Mouse (Mus musculus) spleen, postnatal 36 days (tissue): ENCODE data around the gene Arpc2.
"Not testable (repeated sequence)": the region's sequence is repeated elsewhere in the genome, so short reads cannot be mapped to it uniquely, and the experiment has no call there.

Experiments
- DNase-seq, 2 experiments: peaks; one replicate each; pipeline ENCODE4 v3.0.0; 2022; ENCODE audit warnings: low spot score in 2 of 2, mixed read lengths in 1 of 2

Gene Arpc2

DNA sequence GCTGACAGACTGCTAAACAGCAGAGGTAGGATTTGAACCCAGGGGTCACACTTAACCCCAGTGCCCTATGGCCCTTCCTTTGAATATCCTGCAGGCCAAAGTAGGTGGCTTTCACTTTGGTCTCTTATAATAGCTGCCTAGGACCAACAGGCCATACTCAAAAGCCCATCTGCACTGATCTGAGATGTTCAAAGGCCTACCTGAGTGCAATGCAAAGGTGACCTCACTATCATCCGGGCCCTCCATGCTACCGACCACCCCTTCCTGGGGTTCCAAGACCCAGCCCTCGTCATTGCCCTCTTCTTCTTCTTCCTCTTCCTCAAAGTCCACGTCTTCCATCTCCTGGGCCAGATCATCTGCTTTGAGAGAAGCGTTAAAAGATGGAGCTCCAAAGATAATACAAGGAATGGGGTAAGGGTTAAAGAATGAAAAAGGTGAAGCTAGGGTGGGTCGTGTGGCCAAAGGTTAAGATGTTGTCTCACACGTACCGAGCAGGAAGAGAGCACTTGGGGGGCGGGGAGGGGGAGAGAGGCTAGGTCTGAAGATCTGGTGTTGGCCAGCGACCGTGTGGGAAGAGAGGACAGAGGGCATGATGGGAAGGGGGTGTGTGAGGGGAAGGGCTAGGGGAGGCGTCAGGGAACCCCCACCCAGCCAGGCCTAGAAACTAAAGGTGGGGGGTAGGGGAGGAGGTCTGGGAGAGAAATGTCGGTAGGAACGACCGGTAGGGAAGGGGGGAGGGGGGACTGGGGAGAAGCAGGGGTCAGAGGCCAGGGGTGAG is 48.0 kb downstream of the Arpc2 start:
- DNase-seq: peak; percentile 59 to 64

DNA sequence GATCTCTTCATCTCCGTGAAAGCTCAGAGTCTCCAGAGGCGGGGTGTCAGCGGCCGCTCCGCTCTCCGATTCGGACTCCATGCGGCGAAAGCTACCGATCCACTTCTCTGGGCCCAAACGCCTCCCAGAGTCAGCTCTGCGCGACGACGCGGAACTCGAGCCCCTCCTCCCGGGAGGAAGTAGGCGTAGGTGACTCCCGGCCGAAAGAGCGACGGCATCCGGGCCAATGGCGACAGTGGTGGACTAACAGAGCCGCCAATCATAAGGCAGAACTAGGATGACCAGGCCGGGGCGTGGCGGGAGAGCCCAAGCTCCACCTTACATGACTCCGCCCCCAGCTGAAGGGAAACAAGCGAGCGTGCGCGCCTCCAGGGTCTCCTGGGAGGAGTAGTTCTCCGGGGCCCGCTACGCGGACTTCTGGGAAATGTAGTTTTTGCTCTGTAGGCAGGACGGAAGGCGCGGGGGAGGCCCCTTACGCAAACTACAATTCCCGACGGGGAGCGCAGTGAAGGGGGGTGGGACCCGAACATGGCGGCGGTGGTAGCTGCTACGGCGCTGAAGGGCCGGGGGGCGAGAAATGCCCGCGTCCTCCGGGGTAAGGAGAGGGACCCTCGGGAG is 48.8 kb downstream of the Arpc2 start, which contains the start of the genes Aamp and Pnkd:
TSS of gene Aamp (minus strand) at position 196 of the 618 bp plus-strand sequence.
TSS of gene Pnkd (plus strand) at position 388 of the 618 bp plus-strand sequence.
- DNase-seq: peak; percentile 100

- DNase-seq: no peak
These were observed 49.5 kb downstream of the Arpc2 start for GRCm38 (mm10) chr1:74285212-74286010.

DNA sequence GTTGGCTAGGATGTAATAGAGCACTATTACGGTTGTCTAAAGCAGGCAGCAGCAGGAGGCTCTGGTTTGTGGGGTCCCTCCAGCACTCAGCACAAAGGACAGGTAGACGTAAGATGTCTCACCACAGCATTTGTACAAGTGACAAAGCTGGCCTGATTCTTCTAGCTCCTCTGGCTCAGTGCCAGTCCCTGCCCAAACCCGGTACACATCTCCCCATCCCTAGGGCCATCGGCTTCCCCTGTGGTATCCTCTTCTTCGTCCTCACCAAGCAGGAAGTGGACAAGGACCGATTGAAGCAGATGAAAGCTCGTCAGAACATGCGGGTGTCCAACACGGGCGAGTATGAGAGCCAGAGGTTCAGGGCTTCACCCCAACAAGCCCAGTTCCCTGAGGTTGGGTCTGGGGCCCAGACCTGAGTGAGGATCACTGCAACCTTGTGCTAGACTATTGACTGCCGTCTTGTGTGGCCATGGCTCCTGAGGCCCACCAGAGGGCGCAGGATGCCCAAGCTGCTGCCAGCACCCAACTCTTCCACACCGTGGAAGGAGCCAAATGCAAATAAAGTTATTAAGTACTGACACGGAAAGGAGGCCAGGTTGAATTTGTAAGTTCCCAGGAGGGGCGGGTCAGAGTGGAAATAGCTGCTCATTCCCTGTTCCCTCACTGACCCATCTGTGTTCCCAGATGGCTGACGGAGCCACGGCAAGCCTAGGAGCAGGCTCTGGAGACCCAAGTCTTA is 51.2 kb downstream of the Arpc2 start:
- not testable (repeated sequence) for DNase-seq

DNA sequence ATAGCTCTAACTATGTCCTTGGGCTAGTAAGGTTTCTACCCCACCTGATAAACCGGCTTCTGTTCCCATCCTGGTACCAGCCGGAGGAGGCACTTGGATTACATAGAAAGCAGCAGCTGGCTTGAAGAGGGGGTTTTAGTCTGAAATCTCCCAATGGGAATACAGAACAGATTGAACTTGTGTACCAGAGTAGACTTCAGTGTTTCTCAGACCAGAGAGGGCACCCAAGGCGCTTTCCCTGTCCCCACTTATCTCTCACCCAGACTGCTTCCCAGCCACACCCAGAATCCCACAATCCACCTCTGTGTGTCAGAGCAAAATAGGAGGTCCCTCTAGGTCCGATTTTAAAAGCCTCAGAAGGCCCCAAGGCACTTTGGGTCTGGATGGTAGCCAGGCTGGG is 52.4 kb downstream of the Arpc2 start:
- no peak for DNase-seq

- no peak for DNase-seq
These were observed 53.4 kb downstream of the Arpc2 start for GRCm38 (mm10) chr1:74289248-74289647.

- no peak for DNase-seq
These were observed 53.9 kb downstream of the Arpc2 start for GRCm38 (mm10) chr1:74289740-74290139.

- DNase-seq: no peak
These were observed 54.3 kb downstream of the Arpc2 start for GRCm38 (mm10) chr1:74290141-74290540.

- no peak for DNase-seq
These were observed 56.6 kb downstream of the Arpc2 start for GRCm38 (mm10) chr1:74292331-74293020.

DNA sequence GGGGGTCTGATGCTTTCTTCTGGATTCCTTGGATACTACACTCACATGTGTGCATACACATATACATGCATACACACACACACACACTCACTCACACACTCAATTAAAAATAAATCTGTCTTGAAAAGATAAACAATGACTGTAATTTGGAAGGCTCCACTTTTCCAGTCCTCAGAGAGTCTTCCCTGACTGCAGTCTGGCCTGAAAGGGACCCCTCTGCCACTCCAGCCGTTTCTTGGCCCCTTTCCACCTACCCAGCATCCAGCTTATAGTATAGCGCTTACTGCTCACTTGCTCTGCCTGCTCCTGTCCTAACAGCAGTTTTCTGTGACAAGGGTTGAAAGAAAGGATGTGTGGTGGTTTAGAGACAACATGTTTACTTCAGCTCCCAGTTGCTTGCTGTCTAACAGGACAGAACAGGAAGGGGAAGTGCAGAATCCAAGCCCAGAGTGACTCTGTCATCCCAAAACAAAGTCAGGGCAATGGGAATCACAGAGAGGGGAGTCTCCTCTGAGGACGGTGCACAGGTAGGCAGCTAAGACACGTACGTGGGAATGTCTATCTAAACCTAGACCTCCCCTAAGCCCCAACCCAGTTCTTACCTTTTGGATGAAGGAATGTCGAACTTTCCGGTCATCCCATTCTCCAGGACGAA is 57.5 kb downstream of the Arpc2 start:
- DNase-seq: no peak

- no peak for DNase-seq
These were observed 58.3 kb downstream of the Arpc2 start for GRCm38 (mm10) chr1:74294090-74294643.

GRCm38 (mm10) chr1:74294733-74295455 is 59.0 kb downstream of the Arpc2 start:
- DNase-seq: no peak

DNA sequence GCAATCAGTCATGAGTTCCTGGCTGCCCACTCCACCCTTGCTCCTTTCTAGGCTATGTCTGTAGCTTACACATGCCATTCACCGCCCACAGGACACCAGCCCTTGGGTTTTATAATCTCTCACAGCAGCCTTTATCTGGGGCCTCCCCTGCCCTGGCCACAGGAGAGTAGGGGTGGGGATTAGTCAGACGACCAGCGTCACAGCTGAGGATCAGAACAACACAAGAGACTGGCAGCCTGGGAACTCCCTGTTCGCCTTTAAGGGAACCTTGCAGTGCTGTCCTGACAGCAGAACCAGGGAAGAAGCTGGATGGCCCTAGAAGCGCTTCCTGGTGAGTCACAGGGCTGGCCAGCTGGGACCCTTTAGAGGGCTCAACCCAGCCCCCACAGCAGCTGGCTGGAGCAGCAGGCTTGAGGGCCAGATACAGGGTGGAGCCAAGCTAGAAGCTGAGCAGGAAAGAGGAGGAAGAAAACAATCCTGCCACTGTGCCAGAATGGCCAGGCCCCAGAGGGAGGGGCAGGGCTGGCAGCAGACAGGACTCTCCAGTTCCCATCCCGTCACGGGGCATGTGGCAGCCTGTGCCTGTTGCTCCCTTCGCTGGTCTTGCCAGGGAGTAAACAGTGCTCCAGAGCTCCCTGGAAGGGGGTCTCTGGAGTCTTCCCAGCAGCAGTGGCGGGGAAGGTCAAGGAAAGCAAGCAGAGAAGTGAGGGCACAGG is 59.7 kb downstream of the Arpc2 start:
- peak; percentile 53 to 64 for DNase-seq

- no peak for DNase-seq
These were observed 60.6 kb downstream of the Arpc2 start for GRCm38 (mm10) chr1:74296477-74296876.

GRCm38 (mm10) chr1:74297269-74297668 is 61.4 kb downstream of the Arpc2 start:
- DNase-seq: no peak

DNA sequence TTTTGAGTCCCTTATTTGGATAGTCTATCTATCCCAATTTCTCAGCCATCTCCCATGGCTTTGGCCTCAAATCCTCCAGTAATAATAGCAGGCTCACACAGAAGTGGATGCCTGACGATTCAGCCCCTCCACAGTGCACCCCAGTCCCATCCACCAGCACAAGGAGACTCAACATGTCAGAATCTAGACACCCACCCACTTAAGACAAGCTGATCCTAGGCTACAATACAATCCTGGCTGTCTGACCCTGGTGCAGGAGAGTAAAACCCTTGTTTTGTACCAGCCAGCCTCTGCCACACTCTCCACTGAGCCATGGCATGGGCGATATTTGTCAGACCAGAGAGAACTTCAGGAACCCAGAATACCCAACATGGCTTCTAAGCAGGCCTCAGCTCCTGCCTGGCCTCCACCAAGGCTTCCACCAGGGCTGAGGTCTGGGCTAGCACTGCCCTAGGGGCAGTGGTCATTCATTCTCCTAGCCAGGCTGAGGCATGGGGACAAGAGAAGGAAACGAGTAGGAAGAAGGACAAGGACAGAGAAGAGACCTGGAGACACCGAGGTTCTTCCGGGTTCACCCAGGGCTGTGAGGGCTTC is 62.4 kb downstream of the Arpc2 start:
- no peak for DNase-seq

- DNase-seq: no peak
These were observed 63.1 kb downstream of the Arpc2 start for GRCm38 (mm10) chr1:74298996-74299395.

DNA sequence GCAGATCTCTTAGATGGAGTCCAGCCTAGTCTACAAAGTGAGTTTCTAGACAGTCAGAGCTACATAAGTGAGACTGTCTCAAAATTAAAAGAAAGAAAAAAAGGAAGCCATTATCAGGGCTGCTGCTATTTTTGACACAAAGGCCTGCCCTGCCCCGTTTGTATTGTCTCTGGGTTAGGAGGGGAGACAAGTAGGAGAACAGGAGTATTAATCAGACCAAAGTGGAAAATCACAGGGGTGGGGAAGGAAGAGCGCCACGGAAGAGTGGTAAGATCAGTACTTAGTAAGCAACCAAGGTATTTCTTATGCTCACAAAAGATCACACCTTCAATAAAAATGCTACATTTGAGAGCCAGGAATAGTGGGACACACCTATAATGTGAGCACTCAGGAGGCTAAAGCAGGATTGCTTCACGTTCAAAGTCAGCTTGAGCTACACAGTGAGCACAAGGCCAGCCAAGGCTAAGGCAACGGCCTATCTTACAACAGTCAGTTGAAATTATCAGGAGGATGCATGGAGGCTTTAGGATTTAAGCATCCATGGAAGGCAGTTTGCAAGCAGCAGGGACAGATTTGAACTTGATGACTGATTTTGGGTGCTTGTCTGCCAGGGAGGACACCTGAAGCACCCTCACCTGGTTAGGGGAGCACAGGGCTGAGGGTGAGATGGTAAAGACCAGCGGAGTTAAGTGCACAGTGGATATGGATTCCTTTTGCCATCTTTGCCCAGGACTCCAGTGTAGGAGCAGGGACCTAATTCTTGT is 64.6 kb downstream of the Arpc2 start:
- no peak for DNase-seq
